Mouse (Mus musculus) heart, adult 2 months (tissue): ENCODE results near the gene Dop1b.

Experiments
- CTCF ChIP-seq: fragments of 200-600 bp; IDR thresholded peaks from 2 replicates; pipeline ENCODE4 v1.8.1; 2022; ENCODE audit warnings: antibody characterized with exemption, mild to moderate bottlenecking, moderate library complexity
- EP300 ChIP-seq: fragments of 200-500 bp; IDR thresholded peaks from 2 replicates; pipeline ENCODE4 v1.6.1; 2011; ENCODE audit warnings: low read depth, low read length, control low read depth; ENCODE audit not compliant: insufficient read depth
- POLR2A ChIP-seq: fragments of 200-500 bp; IDR thresholded peaks from 2 replicates; pipeline ENCODE4 v1.6.1; 2011; ENCODE audit warnings: mild to moderate bottlenecking, low read depth, low read length, control low read depth; ENCODE audit not compliant: insufficient read depth

DNA sequence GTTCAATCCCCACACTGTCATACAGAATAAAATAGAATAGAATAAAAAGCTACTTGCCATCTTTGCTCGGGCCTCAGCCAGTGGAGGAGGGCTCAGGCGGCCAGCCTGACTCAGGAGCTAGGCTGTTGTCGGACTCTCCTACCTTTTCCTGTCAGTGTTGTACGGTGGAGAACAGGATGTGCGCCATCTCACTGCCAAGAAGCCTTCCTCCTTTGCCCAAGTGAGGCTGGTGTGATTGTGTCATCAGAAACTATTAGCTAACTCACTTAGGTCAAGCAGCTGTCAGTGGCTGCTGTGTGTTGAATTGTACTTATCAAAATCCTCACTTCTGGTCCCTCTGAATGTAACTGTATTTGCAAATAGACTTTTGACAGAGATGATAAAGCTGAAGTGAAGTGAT is 10.1 kb downstream of the Dop1b start:
- TF ChIP-seq CTCF (no peak), POLR2A (no peak), EP300 (no peak)
